Mouse (Mus musculus): Measurements from ENCODE around the gene Scn1b. TPM values are rescaled to one million over a fixed set of nuclear protein-coding genes. Genes with fewer than 3 reads are reported as not detected.

The Scn1b gene
- total and polyA plus RNA-seq, 3 experiments, result 0.30 TPM; not detected in 2

DNA sequence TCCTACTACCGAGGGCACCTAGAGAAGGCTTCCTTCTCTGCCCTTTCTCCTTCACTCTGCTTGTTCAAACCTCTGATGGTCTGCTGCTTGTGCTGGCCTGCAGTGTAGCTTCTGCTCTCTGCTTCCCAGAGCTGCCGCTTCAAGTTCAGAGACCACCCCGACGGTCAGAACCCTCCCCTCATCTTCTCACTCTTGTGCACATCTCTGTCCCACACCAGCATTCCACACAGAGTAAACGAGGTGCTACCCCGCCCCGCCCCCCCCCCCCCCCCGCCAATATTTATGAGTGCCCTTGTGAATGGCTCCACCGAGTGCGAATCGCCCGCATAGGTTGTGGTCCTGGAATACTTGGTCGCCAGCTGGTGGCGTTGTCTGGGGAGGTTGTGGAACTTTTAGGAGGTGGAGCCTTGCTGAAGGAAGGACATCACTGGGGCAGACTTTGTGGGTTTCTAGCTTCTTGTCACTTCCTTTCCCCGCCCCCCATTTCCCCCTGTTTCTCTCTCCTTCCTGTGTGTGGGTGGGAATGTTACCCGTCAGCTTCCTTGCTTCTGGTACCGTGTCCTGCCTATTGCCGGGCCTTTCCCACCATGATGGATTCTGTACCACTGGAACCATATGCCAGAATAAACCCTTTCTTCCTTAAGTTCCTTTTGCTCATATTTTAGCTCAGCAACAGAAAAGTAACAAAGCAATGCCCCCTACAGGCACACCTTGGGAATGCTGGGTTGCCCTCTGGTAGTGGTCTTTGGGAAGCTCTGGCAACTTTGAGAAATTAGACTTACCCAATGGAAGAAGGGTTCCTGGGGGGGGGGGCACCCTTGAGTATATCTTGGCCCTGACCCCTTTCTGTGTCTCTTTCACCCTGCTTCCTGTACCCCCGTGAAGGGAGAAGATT, 29.5 kb upstream of the Scn1b start:
- DNase-seq (ENCODE audit: extremely low read depth), result peak; percentile 93
- Histone ChIP-seq H3K4me1 (ENCODE audit: control insufficient read depth in 1 of 2, insufficient read depth in 2 of 2) (peaks cover 18 to 77% of the 10 kb centered on the region in 2 experiments), H3K27ac (ENCODE audit: insufficient read depth, low read depth) (peak overlapping the region; percentile 76), H3K9ac (ENCODE audit: insufficient read depth, low read depth) (peak overlapping the region; percentile 90), H3K4me2 (ENCODE audit: insufficient read depth, low read depth, poor library complexity, severe bottlenecking) (peak overlapping the region; percentile 72), H3K27me3 (replicated peaks) (no peaks in the 10 kb centered on the region), H3K36me3 (replicated peaks in 1 of 2; ENCODE audit: control insufficient read depth in 1 of 2, insufficient read depth in 1 of 2, low read length in 1 of 2) (peaks cover 0 to 10% of the 10 kb centered on the region in 2 experiments), H3K79me2 (replicated peaks; ENCODE audit: control insufficient read depth, extremely low read depth, insufficient read depth, poor library complexity, severe bottlenecking) (no peaks in the 10 kb centered on the region), H3K4me3 (replicated peaks in 1 of 3; ENCODE audit: low read depth in 2 of 3, low read length in 2 of 3, poor library complexity in 1 of 3) (peak overlapping the region; percentile 42 to 58 (median 55)), H3K9me3 (replicated peaks; ENCODE audit: low read length) (peaks cover 3% of the 10 kb centered on the region)
- in situ Hi-C loops (cut with MboI; ENCODE audit: low pct_ligation_motif_present, low pct_unique_long_range_greater_than_20kb, low sequenced_read_pairs), result no loop called here
- dilution Hi-C loops (cut with MboI; ENCODE audit: extremely low pct_ligation_motif_present, extremely low pct_unique_long_range_greater_than_20kb, low sequenced_read_pairs), result no loop called here
- TF ChIP-seq CHD1 (IDR thresholded peaks at IDR 0.05; ENCODE audit: low read depth, low read length) (no peak), POLR2A (IDR thresholded peaks at IDR 0.05; ENCODE audit: low read depth, low read length) (peak; percentile 39; the same call in 1 of the 2 replicates), MEF2A (IDR thresholded peaks at IDR 0.05; ENCODE audit: borderline replicate concordance, low read depth, low read length) (peak; percentile 62; the same call in 1 of the 2 replicates), TBP (conservative IDR thresholded peaks at IDR 0.05; ENCODE audit: low read depth, low read length) (0 out of 2 replicates have a peak, but pooled peaks have one; percentile 54), KAT2A (IDR thresholded peaks at IDR 0.05; ENCODE audit: insufficient replicate concordance, low read length) (0 out of 2 replicates have a peak, but pooled peaks have one; percentile 30), JUN (IDR thresholded peaks at IDR 0.05; ENCODE audit: insufficient read depth, low read depth, low read length) (no peak), MAX (IDR thresholded peaks at IDR 0.05; ENCODE audit: low read length) (peak; percentile 52; the same call in 1 of the 2 replicates), IRF4 (IDR thresholded peaks at IDR 0.05; ENCODE audit: low read depth, low read length) (peak; percentile 76), BHLHE40 (IDR thresholded peaks at IDR 0.05; ENCODE audit: low read depth, low read length) (peak; percentile 32; the same call in 1 of the 2 replicates), SMC3 (IDR thresholded peaks at IDR 0.05; ENCODE audit: low read depth, low read length) (peak; percentile 25), JUND (conservative IDR thresholded peaks at IDR 0.05; ENCODE audit: low read depth, low read length) (no peak; the same call in 1 of the 2 replicates), CHD2 (IDR thresholded peaks at IDR 0.05; ENCODE audit: low read length) (peak; percentile 75), NRF1 (IDR thresholded peaks at IDR 0.05; ENCODE audit: low read depth, low read length) (0 out of 2 replicates have a peak, but pooled peaks have one; percentile 27), HCFC1 (IDR thresholded peaks at IDR 0.05; ENCODE audit: low read depth, low read length) (peak; percentile 72), EP300 (IDR thresholded peaks at IDR 0.05; ENCODE audit: low read length) (0 out of 2 replicates have a peak, but pooled peaks have one; percentile 35), RAD21 (IDR thresholded peaks at IDR 0.05; ENCODE audit: low read depth, low read length) (peak; percentile 54), USF1 (IDR thresholded peaks at IDR 0.05; ENCODE audit: low read depth, low read length) (no peak), SIN3A (IDR thresholded peaks at IDR 0.05; ENCODE audit: low read length) (no peak; the same call in none of the 2 replicates), MAZ (IDR thresholded peaks at IDR 0.05; ENCODE audit: low read depth, low read length) (peak; percentile 69; the same call in 1 of the 2 replicates), USF2 (conservative IDR thresholded peaks at IDR 0.05; ENCODE audit: low read depth, low read length) (no peak), POLR2AphosphoS2 (IDR thresholded peaks at IDR 0.05; ENCODE audit: low read depth, low read length) (no peak), UBTF (IDR thresholded peaks at IDR 0.05; ENCODE audit: low read depth, low read length) (no peak), MXI1 (IDR thresholded peaks at IDR 0.05; ENCODE audit: low read depth, low read length) (no peak; the same call in 1 of the 2 replicates), MAFK (IDR thresholded peaks at IDR 0.05; ENCODE audit: insufficient replicate concordance, low read length) (no peak), E2F4 (IDR thresholded peaks at IDR 0.05; ENCODE audit: insufficient replicate concordance, low read depth, low read length) (0 out of 2 replicates have a peak, but pooled peaks have one; percentile 22), RCOR1 (conservative IDR thresholded peaks at IDR 0.05; ENCODE audit: low read depth, low read length) (no peak), PAX5 (IDR thresholded peaks at IDR 0.05; ENCODE audit: low read length) (no peak), TCF12 (IDR thresholded peaks at IDR 0.05; ENCODE audit: low read depth, low read length) (peak; percentile 70), NELFE (IDR thresholded peaks at IDR 0.05; ENCODE audit: low read depth, low read length) (peak; percentile 66; the same call in 1 of the 2 replicates), GABPA (IDR thresholded peaks at IDR 0.05; ENCODE audit: insufficient replicate concordance, low read depth, low read length) (no peak; the same call in 1 of the 2 replicates), ELF1 (IDR thresholded peaks at IDR 0.05; ENCODE audit: low read depth, low read length) (peak; percentile 79), CTCF (conservative IDR thresholded peaks at IDR 0.05 in 1 of 2, IDR thresholded peaks at IDR 0.05 in 1 of 2; ENCODE audit: low read depth in 2 of 2, low read length in 2 of 2) (peak; percentile 62 to 63), ZMIZ1 (IDR thresholded peaks at IDR 0.05; ENCODE audit: low read depth, low read length) (peak; percentile 11; the same call in 1 of the 2 replicates), ZKSCAN1 (IDR thresholded peaks at IDR 0.05; ENCODE audit: borderline replicate concordance, low read depth, low read length) (no peak), ZNF384 (IDR thresholded peaks at IDR 0.05; ENCODE audit: low read depth, low read length) (no peak), ETS1 (conservative IDR thresholded peaks at IDR 0.05; ENCODE audit: low read depth, low read length) (peak; percentile 53), ZC3H11A (IDR thresholded peaks at IDR 0.05; ENCODE audit: low read depth, low read length) (no peak)
